Mouse (Mus musculus): ENCODE measurements at regions not wholly inside any gene's neighbourhood (a gene's known extent, or its start where the extent isn't known, plus 50 kb on each side); places are given as distances from the start of the nearest gene placed in this dataset.

GRCm38 (mm10) chr17:88272161-88272560, 168.3 kb upstream of the Foxn2 start:
- Histone ChIP-seq H3K4me1 (ENCODE audit: insufficient read depth, low read length) (peaks cover 8% of the 10 kb centered on the region; the same call in 1 of the 2 replicates), H3K9ac (replicated peaks; ENCODE audit: low read length) (no peak overlapping the region), H3K4me2 (ENCODE audit: low read depth, low read length) (no peak overlapping the region), H3K27me3 (ENCODE audit: insufficient read depth, low read length) (no peaks in the 10 kb centered on the region), H3K36me3 (ENCODE audit: insufficient read depth, low read length) (no peaks in the 10 kb centered on the region), H3K27ac (no peak overlapping the region), H3K4me3 (ENCODE audit: low read length) (no peak overlapping the region), H3K9me3 (ENCODE audit: low read length) (0 out of 2 replicates have a peak, but pooled peaks cover 4% of the 10 kb centered on the region)
- ATAC-seq = no peak
- TF ChIP-seq CTCF (IDR thresholded peaks at IDR 0.05; ENCODE audit: low read depth) = no peak
- no peak for DNase-seq (ENCODE audit: low spot score)
- WGBS = 94% methylated on average over 5 of the region's 5 CpGs

GRCm38 (mm10) chr17:88273520-88273919, 167.0 kb upstream of the Foxn2 start:
- no peak for DNase-seq (ENCODE audit: low spot score)
- H3K4me2 ChIP-seq (ENCODE audit: low read depth, low read length) = no peak overlapping the region
- peaks cover 8% of the 10 kb centered on the region; the same call in 1 of the 2 replicates for H3K4me1 ChIP-seq (ENCODE audit: insufficient read depth, low read length)
- ATAC-seq = no peak
- TF ChIP-seq CTCF (IDR thresholded peaks at IDR 0.05; ENCODE audit: low read depth) = no peak
- H3K27me3 ChIP-seq (ENCODE audit: insufficient read depth, low read length) = no peaks in the 10 kb centered on the region
- H3K4me3 ChIP-seq (ENCODE audit: low read length) = no peak overlapping the region
- H3K9ac ChIP-seq (replicated peaks; ENCODE audit: low read length) = no peak overlapping the region
- WGBS = 94% methylated on average over 9 of the region's 9 CpGs
- H3K27ac ChIP-seq = peak overlapping the region; percentile 74; the same call in 1 of the 2 replicates
- H3K36me3 ChIP-seq (ENCODE audit: insufficient read depth, low read length) = no peaks in the 10 kb centered on the region
- H3K9me3 ChIP-seq (ENCODE audit: low read length) = no peaks in the 10 kb centered on the region

DNA sequence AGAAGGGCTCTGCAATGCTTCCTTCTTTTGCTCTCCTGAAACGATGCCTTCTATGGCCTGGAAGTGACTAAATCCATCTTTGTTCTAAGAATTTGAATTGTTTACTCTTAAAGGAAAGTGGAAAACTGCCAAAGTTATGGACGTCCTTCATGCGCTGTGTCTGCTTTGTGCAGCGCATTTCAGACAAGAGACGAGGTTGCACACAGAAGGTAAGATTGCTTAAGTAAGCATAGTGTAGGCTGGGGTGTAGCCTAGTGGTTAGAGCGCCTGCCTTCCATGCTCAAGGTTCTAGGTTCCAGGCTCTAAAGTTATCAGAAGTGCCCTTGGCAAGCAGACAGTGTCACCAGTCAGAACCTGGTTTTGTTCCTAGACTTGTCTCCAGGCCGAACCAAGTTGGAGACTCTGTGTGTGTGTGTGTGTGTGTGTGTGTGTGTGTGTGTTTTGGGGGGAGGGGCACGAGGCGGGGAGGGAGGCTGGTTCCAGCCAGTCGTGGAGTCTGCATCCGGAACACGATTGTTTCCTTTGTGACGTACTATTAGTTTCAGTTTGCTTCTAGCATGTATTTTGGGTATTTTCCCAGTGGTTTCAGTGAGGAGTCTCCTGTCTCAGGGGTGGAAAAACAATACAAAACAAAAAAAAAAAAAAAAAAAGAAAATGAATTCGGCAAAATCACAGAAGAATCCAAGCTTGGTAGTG, 166.4 kb upstream of the Foxn2 start:
- peak overlapping the region; percentile 31 for H3K4me2 ChIP-seq (ENCODE audit: low read depth, low read length)
- H3K36me3 ChIP-seq (ENCODE audit: insufficient read depth, low read length) = no peaks in the 10 kb centered on the region
- no peaks in the 10 kb centered on the region for H3K27me3 ChIP-seq (ENCODE audit: insufficient read depth, low read length)
- ATAC-seq (peak; percentile 84), DNase-seq (ENCODE audit: low spot score) (peak; percentile 67)
- no peak overlapping the region for H3K9ac ChIP-seq (replicated peaks; ENCODE audit: low read length)
- peaks cover 8% of the 10 kb centered on the region; the same call in 1 of the 2 replicates for H3K4me1 ChIP-seq (ENCODE audit: insufficient read depth, low read length)
- H3K9me3 ChIP-seq (ENCODE audit: low read length) = no peaks in the 10 kb centered on the region
- H3K27ac ChIP-seq = peak overlapping the region; percentile 74
- 46% methylated on average over 14 of the region's 14 CpGs for WGBS
- H3K4me3 ChIP-seq (ENCODE audit: low read length) = no peak overlapping the region
- TF ChIP-seq CTCF (IDR thresholded peaks at IDR 0.05; ENCODE audit: low read depth) = no peak

DNA sequence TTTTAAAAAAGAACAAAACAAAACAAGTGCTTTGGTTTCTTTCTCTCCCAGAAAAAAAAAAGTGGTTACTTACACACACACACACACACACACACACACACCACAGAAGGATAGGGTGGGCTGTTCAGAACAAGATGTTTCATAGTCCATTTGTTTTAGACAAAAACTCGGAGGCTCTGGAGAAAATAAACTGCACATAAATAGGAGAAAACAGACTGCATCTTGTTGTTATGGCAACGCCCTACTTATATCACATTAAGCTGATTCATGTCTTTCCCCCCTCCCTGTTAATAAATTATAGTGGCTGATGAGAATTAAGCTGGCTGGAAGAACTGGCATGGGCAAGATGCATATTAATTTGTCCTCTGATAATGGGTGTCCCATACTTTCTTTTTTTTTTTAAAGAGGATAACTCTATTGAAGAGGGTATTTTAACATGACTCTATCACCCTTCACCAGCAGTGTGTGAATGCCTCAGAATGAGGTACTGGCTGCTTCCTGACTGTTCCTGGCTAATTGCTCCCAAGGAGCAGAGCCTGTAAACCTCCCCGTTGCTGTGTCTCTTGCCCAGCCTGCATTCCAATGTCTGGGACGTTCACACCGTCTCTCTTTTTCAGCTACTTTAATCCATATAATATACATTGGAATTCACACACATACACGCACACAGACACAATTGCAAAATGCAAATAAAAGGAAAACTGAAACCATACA, 165.6 kb upstream of the Foxn2 start:
- Histone ChIP-seq H3K36me3 (ENCODE audit: insufficient read depth, low read length) (no peaks in the 10 kb centered on the region), H3K9me3 (ENCODE audit: low read length) (no peaks in the 10 kb centered on the region), H3K27me3 (ENCODE audit: insufficient read depth, low read length) (no peaks in the 10 kb centered on the region), H3K4me2 (ENCODE audit: low read depth, low read length) (peak overlapping the region; percentile 31), H3K4me1 (ENCODE audit: insufficient read depth, low read length) (peaks cover 8% of the 10 kb centered on the region; the same call in 1 of the 2 replicates), H3K9ac (replicated peaks; ENCODE audit: low read length) (no peak overlapping the region), H3K4me3 (ENCODE audit: low read length) (no peak overlapping the region), H3K27ac (peak overlapping the region; percentile 74)
- peak; percentile 84 for DNase-seq (ENCODE audit: low spot score)
- peak; percentile 84 for ATAC-seq
- TF ChIP-seq CTCF (IDR thresholded peaks at IDR 0.05; ENCODE audit: low read depth) = no peak
- 26% methylated on average over 6 of the region's 6 CpGs for WGBS

DNA sequence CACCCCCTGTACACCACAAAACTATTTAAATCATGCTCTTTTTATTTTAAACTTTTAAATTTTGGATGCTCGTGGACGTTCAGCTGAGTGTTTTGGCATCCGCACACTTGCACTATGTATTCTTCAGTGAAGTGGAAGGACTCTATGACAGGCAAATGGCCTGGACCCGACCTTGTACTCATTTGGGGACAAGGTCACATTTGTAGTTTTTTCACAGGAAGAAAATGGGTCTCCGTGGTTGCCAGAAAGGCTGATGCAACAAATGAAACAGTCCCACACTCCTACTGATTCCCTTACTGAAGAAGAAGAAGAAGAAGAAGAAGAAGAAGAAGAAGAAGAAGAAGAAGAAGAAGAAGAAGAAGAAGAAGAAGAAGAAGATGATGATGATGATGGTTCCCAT, 160.9 kb upstream of the Foxn2 start:
- no peak overlapping the region for H3K4me3 ChIP-seq (ENCODE audit: low read length)
- H3K27ac ChIP-seq = no peak overlapping the region
- no peak overlapping the region for H3K9ac ChIP-seq (replicated peaks; ENCODE audit: low read length)
- H3K36me3 ChIP-seq (ENCODE audit: insufficient read depth, low read length) = no peaks in the 10 kb centered on the region
- H3K27me3 ChIP-seq (ENCODE audit: insufficient read depth, low read length) = no peaks in the 10 kb centered on the region
- no peak for TF ChIP-seq CTCF (IDR thresholded peaks at IDR 0.05; ENCODE audit: low read depth)
- H3K9me3 ChIP-seq (ENCODE audit: low read length) = no peaks in the 10 kb centered on the region
- no peaks in the 10 kb centered on the region for H3K4me1 ChIP-seq (ENCODE audit: insufficient read depth, low read length)
- H3K4me2 ChIP-seq (ENCODE audit: low read depth, low read length) = no peak overlapping the region
- ATAC-seq (no peak), DNase-seq (ENCODE audit: low spot score) (no peak)
- WGBS = 82% methylated on average over 5 of the region's 5 CpGs

- no peaks in the 10 kb centered on the region for H3K36me3 ChIP-seq (ENCODE audit: insufficient read depth, low read length)
- no peaks in the 10 kb centered on the region for H3K27me3 ChIP-seq (ENCODE audit: insufficient read depth, low read length)
- no peak for TF ChIP-seq CTCF (IDR thresholded peaks at IDR 0.05; ENCODE audit: low read depth)
- 62% methylated on average over 1 of the region's 1 CpGs for WGBS
- no peak overlapping the region for H3K27ac ChIP-seq
- ATAC-seq (no peak), DNase-seq (ENCODE audit: low spot score) (no peak)
- H3K4me1 ChIP-seq (ENCODE audit: insufficient read depth, low read length) = no peaks in the 10 kb centered on the region
- no peak overlapping the region for H3K4me2 ChIP-seq (ENCODE audit: low read depth, low read length)
- H3K9me3 ChIP-seq (ENCODE audit: low read length) = 0 out of 2 replicates have a peak, but pooled peaks cover under 1% of the 10 kb centered on the region
- no peak overlapping the region for H3K9ac ChIP-seq (replicated peaks; ENCODE audit: low read length)
- no peak overlapping the region for H3K4me3 ChIP-seq (ENCODE audit: low read length)
Observed at GRCm38 (mm10) chr17:88282711-88283110, 157.8 kb upstream of the Foxn2 start.

DNA sequence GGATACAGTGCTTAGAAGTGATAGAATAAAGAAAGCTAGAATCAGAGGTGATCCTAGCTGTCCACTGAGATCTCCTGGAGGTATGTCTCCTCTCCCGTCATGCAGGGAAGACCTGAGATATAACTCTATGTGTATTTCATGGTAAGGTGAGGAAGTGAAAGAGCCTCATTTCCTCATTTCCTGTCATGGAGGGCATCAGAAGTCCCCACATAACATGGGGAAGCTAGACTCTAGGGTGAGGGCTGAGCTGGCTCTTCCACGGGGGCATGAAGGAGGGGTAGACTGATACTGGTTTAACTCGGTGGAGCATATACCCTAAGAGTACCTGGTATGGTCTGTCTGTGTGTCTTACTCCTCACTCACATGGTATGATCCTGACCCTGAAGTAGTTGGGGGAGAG, 156.0 kb upstream of the Foxn2 start:
- no peak overlapping the region for H3K27ac ChIP-seq
- WGBS = 92% methylated on average over 3 of the region's 3 CpGs
- peaks cover 11% of the 10 kb centered on the region for H3K9me3 ChIP-seq (ENCODE audit: low read length)
- H3K27me3 ChIP-seq (ENCODE audit: insufficient read depth, low read length) = no peaks in the 10 kb centered on the region
- no peak overlapping the region for H3K9ac ChIP-seq (replicated peaks; ENCODE audit: low read length)
- DNase-seq (ENCODE audit: low spot score) (no peak), ATAC-seq (no peak)
- no peaks in the 10 kb centered on the region for H3K4me1 ChIP-seq (ENCODE audit: insufficient read depth, low read length)
- H3K36me3 ChIP-seq (ENCODE audit: insufficient read depth, low read length) = no peaks in the 10 kb centered on the region
- H3K4me2 ChIP-seq (ENCODE audit: low read depth, low read length) = no peak overlapping the region
- TF ChIP-seq CTCF (IDR thresholded peaks at IDR 0.05; ENCODE audit: low read depth) = no peak
- H3K4me3 ChIP-seq (ENCODE audit: low read length) = no peak overlapping the region
